Mouse (Mus musculus) MEL (cell line): ENCODE results near the gene Rab11fip3. TPM values are rescaled to one million over a fixed set of nuclear protein-coding genes. Genes with fewer than 3 reads are reported as not detected.

Experiments
- DNase-seq: peaks from one replicate; pipeline ENCODE4 v3.0.0; 2011; ENCODE audit warnings: low read depth, low spot score
- H3K27ac ChIP-seq: 2 replicates; pipeline ENCODE4 v1.5.1; 2012; ENCODE audit warnings: low read depth, mild to moderate bottlenecking, control low read depth, low read length, moderate library complexity; ENCODE audit not compliant: control insufficient read depth
- H3K27me3 ChIP-seq, 2 experiments: fragments of 150-350 bp in 1 of 2; sonication (generic) in 1 of 2; 2 replicates each; pipeline ENCODE4 v1.6.1; 2012; ENCODE audit warnings: low read length in 2 of 2, mild to moderate bottlenecking in 2 of 2, improper control_type of control experiment in 1 of 2, moderate library complexity in 1 of 2; ENCODE audit not compliant: insufficient read depth in 2 of 2, control insufficient read depth in 1 of 2
- H3K36me3 ChIP-seq, 2 experiments: 2 replicates each; pipeline ENCODE4 v1.6.1; 2012 to 2014; ENCODE audit warnings: low read length in 2 of 2, improper control_type of control experiment in 1 of 2, inconsistent platforms in 1 of 2, mild to moderate bottlenecking in 1 of 2; ENCODE audit not compliant: insufficient read depth in 2 of 2, control insufficient read depth in 1 of 2
- H3K4me1 ChIP-seq, 2 experiments: fragments of 150-350 bp in 1 of 2; sonication (generic) in 1 of 2; 2 replicates each; pipeline ENCODE4 v1.6.1; 2012; ENCODE audit warnings: low read length in 2 of 2, improper control_type of control experiment in 1 of 2, mild to moderate bottlenecking in 1 of 2; ENCODE audit not compliant: insufficient read depth in 2 of 2, control insufficient read depth in 1 of 2
- H3K4me3 ChIP-seq, 2 experiments: fragments of 150-350 bp in 1 of 2; sonication (generic) in 1 of 2; 2 replicates each; pipeline ENCODE4 v1.5.1; 2012; ENCODE audit warnings: low read depth in 2 of 2, low read length in 2 of 2, mild to moderate bottlenecking in 2 of 2, moderate library complexity in 2 of 2, control low read depth in 1 of 2, improper control_type of control experiment in 1 of 2; ENCODE audit not compliant: control insufficient read depth in 1 of 2, insufficient read depth in 1 of 2
- H3K79me2 ChIP-seq: 2 replicates; pipeline ENCODE4 v1.6.1; 2012; ENCODE audit warnings: mild to moderate bottlenecking, low read length, moderate library complexity; ENCODE audit not compliant: control insufficient read depth, poor library complexity, insufficient read depth
- H3K9ac ChIP-seq: 2 replicates; pipeline ENCODE4 v1.6.1; 2012; ENCODE audit warnings: low read depth, mild to moderate bottlenecking, control low read depth, low read length, moderate library complexity; ENCODE audit not compliant: control insufficient read depth, poor library complexity, severe bottlenecking
- H3K9me3 ChIP-seq: fragments of 150-350 bp; sonication (generic); replicated peaks from 2 replicates; pipeline ENCODE4 v1.6.1; 2012; ENCODE audit warnings: mild to moderate bottlenecking, low read length, improper control_type of control experiment, moderate library complexity; ENCODE audit not compliant: insufficient read depth
- BHLHE40 ChIP-seq: IDR thresholded peaks from 2 replicates; pipeline ENCODE4 v1.6.1; 2012; ENCODE audit warnings: low read depth, mild to moderate bottlenecking, inconsistent platforms, low read length, improper control_type of control experiment, borderline replicate concordance
- CHD1 ChIP-seq: IDR thresholded peaks from 2 replicates; pipeline ENCODE4 v1.6.1; 2012; ENCODE audit warnings: low read depth, mild to moderate bottlenecking, inconsistent platforms, low read length, improper control_type of control experiment
- CHD2 ChIP-seq: IDR thresholded peaks from 2 replicates; pipeline ENCODE4 v1.6.1; 2011; ENCODE audit warnings: low read length, improper control_type of control experiment
- E2F4 ChIP-seq: IDR thresholded peaks from 2 replicates; pipeline ENCODE4 v1.6.1; 2011; ENCODE audit warnings: low read depth, low read length, improper control_type of control experiment, borderline replicate concordance
- ELF1 ChIP-seq: IDR thresholded peaks from 2 replicates; pipeline ENCODE4 v1.6.1; 2014; ENCODE audit warnings: low read depth, mild to moderate bottlenecking, inconsistent platforms, low read length, improper control_type of control experiment, moderate library complexity
- GABPA ChIP-seq: IDR thresholded peaks from 2 replicates; pipeline ENCODE4 v1.6.1; 2012; ENCODE audit warnings: low read depth, mild to moderate bottlenecking, inconsistent platforms, low read length, improper control_type of control experiment, moderate library complexity
- HCFC1 ChIP-seq: IDR thresholded peaks from 2 replicates; pipeline ENCODE4 v1.6.1; 2012; ENCODE audit warnings: low read depth, mild to moderate bottlenecking, inconsistent platforms, low read length, improper control_type of control experiment, moderate library complexity
- JUND ChIP-seq: IDR thresholded peaks from 2 replicates; pipeline ENCODE4 v1.6.1; 2011; ENCODE audit warnings: low read depth, mild to moderate bottlenecking, improper control_type of control experiment, low read length
- MAFK ChIP-seq: IDR thresholded peaks from 2 replicates; pipeline ENCODE4 v1.6.1; 2011; ENCODE audit warnings: low read depth, mild to moderate bottlenecking, low read length, improper control_type of control experiment, borderline replicate concordance
- MEF2A ChIP-seq: IDR thresholded peaks from 2 replicates; pipeline ENCODE4 v1.6.1; 2014; ENCODE audit warnings: low read depth, mild to moderate bottlenecking, inconsistent platforms, low read length, improper control_type of control experiment; ENCODE audit not compliant: poor library complexity, insufficient replicate concordance, severe bottlenecking; ENCODE audit errors: extremely low read depth
- MXI1 ChIP-seq: IDR thresholded peaks from 2 replicates; pipeline ENCODE4 v1.6.1; 2011; ENCODE audit warnings: mild to moderate bottlenecking, low read depth, low read length, improper control_type of control experiment
- MYB ChIP-seq: IDR thresholded peaks from 2 replicates; pipeline ENCODE4 v1.6.1; 2011; ENCODE audit warnings: mild to moderate bottlenecking, low read depth, low read length, improper control_type of control experiment
- MYC ChIP-seq: IDR thresholded peaks from 2 replicates; pipeline ENCODE4 v1.6.1; 2011; ENCODE audit warnings: low read depth, mild to moderate bottlenecking, low read length, improper control_type of control experiment, moderate library complexity
- NRF1 ChIP-seq: IDR thresholded peaks from 2 replicates; pipeline ENCODE4 v1.6.1; 2014; ENCODE audit warnings: low read depth, mild to moderate bottlenecking, inconsistent platforms, low read length, improper control_type of control experiment, moderate library complexity; ENCODE audit not compliant: poor library complexity, insufficient read depth, severe bottlenecking
- RCOR1 ChIP-seq: IDR thresholded peaks from 2 replicates; pipeline ENCODE4 v1.6.1; 2012; ENCODE audit warnings: low read depth, mild to moderate bottlenecking, inconsistent platforms, low read length, improper control_type of control experiment
- TAL1 ChIP-seq: IDR thresholded peaks from 2 replicates; pipeline ENCODE4 v1.6.1; 2012; ENCODE audit warnings: mild to moderate bottlenecking, inconsistent platforms, low read length, moderate library complexity, mixed read lengths
- ZC3H11A ChIP-seq: IDR thresholded peaks from 2 replicates; pipeline ENCODE4 v1.6.1; 2012; ENCODE audit warnings: low read depth, mild to moderate bottlenecking, inconsistent platforms, low read length, improper control_type of control experiment
- ZMIZ1 ChIP-seq: IDR thresholded peaks from 2 replicates; pipeline ENCODE4 v1.6.1; 2012; ENCODE audit warnings: low read depth, mild to moderate bottlenecking, inconsistent platforms, low read length, improper control_type of control experiment, moderate library complexity
- ZNF384 ChIP-seq: IDR thresholded peaks from 2 replicates; pipeline ENCODE4 v1.6.1; 2012; ENCODE audit warnings: low read depth, mild to moderate bottlenecking, inconsistent platforms, low read length, improper control_type of control experiment
- polyA plus RNA-seq, 2 experiments: library from polyadenylated mRNA; stranded (reverse) in 1 of 2; unstranded in 1 of 2; fragments of >175 nt in 1 of 2; fragments of >200 nt in 1 of 2; gene quantifications; 2 replicates each; pipeline versions ENCODE4 v1.2.1 to v1.2.4; 2012; ENCODE audit warnings: low replicate concordance in 2 of 2, low read depth in 1 of 2; ENCODE audit not compliant: insufficient read length in 2 of 2, insufficient read depth in 1 of 2, missing spikeins in 1 of 2
- total RNA-seq: library from RNA; depleted of rRNA; stranded (reverse); fragments of 300-350 nt; gene quantifications from 2 replicates; pipeline ENCODE4 v1.2.3, GENCODE M21; 2012

Gene Rab11fip3
- total and polyA plus RNA-seq, 3 experiments: 3.2 to 18.9 TPM; not detected in 1

GRCm38 (mm10) chr17:25948051-25948450 is 121.3 kb downstream of the Rab11fip3 start:
- no peaks in the 10 kb centered on the region for H3K27me3 ChIP-seq
- no peaks in the 10 kb centered on the region for H3K79me2 ChIP-seq
- no peaks in the 10 kb centered on the region for H3K9me3 ChIP-seq
- H3K4me3 ChIP-seq: no peak overlapping the region
- H3K27ac ChIP-seq: no peak overlapping the region
- H3K4me1 ChIP-seq: peaks cover 6 to 23% of the 10 kb centered on the region in 2 experiments
- no peak overlapping the region for H3K9ac ChIP-seq
- no peak for TF ChIP-seq ZMIZ1
- no peak for TF ChIP-seq GABPA
- TF ChIP-seq E2F4: no peak
- no peak for TF ChIP-seq MEF2A
- no peak for TF ChIP-seq ZNF384
- TF ChIP-seq CHD2: no peak
- TF ChIP-seq CHD1: no peak
- no peak for TF ChIP-seq MYC
- no peak for TF ChIP-seq MAFK
- no peak for TF ChIP-seq NRF1
- no peak for TF ChIP-seq MXI1
- TF ChIP-seq MYB: no peak
- TF ChIP-seq JUND: no peak
- TF ChIP-seq ELF1: no peak
- no peak for TF ChIP-seq BHLHE40
- no peak for TF ChIP-seq RCOR1
- no peak for TF ChIP-seq TAL1
- DNase-seq: no peak
- H3K36me3 ChIP-seq: peaks cover 0 to 13% of the 10 kb centered on the region in 2 experiments; a peak in 2 of 4 replicates

- Histone ChIP-seq H3K27ac (no peak overlapping the region), H3K27me3 (no peaks in the 10 kb centered on the region), H3K9me3 (no peaks in the 10 kb centered on the region), H3K4me1 (peaks cover 8 to 24% of the 10 kb centered on the region in 2 experiments), H3K9ac (no peak overlapping the region), H3K36me3 (peaks cover 0 to 13% of the 10 kb centered on the region in 2 experiments; a peak in 2 of 4 replicates), H3K79me2 (no peaks in the 10 kb centered on the region), H3K4me3 (no peak overlapping the region)
- DNase-seq: no peak
- TF ChIP-seq ZMIZ1 (no peak), NRF1 (no peak), HCFC1 (no peak), ZC3H11A (no peak)
These were observed 121.8 kb downstream of the Rab11fip3 start for GRCm38 (mm10) chr17:25947576-25947975.
